Mouse (Mus musculus): ENCODE measurements around the gene Trp53i11.
A peak's percentile ranks its signal among the peaks of the same experiment; 100 is the strongest.

The Trp53i11 gene

DNA sequence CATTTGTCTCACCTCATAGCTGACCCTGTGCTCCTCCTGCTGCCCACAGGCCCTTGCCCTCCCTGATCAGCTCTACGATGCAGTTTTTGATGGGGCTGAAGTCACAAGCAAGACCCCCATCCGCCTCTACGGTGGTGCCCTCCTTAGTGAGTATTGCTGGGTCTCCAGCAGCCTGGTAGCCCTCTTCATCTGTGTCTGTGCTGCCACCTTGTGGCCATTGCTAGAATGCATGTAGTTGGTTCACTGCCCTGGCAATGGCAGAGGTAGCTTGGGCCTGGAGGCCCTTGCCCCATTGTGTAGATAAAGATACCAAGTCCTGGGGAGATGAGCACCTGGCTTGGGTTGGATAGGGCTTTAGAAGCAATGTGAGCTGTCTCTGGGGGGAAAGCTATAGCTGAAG, 11.5 kb downstream of the Trp53i11 start:
- DNase-seq (ENCODE audit: low spot score in 2 of 2) = peak; percentile 92 to 94

DNA sequence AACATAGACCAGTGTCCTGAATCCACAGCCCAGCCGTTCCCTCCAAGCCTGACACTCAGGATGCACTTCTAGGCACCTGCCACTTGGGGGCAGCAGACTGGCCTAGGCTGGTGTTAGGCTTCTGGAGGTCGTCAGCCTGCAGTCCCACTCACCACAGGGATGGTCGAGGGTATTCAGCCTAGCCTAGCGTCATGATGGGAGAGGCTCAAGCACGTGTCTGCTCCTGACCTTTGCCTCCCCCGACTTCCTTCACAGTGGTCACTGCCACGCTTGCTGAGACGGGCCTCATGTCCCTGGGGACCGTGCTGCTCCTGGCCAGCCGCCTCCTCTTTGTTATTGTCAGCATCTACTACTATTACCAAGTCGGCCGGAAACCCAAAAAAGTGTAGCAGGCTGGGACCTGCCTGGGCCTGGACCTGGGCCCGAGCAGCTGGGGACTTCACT, 12.2 kb downstream of the Trp53i11 start:
- peak in 1 of 2 experiments; percentile 71 for DNase-seq (ENCODE audit: low spot score in 2 of 2)

GRCm38 (mm10) chr2:93200681-93201340, 13.5 kb downstream of the Trp53i11 start:
- DNase-seq (ENCODE audit: low spot score in 2 of 2) = no peak

DNA sequence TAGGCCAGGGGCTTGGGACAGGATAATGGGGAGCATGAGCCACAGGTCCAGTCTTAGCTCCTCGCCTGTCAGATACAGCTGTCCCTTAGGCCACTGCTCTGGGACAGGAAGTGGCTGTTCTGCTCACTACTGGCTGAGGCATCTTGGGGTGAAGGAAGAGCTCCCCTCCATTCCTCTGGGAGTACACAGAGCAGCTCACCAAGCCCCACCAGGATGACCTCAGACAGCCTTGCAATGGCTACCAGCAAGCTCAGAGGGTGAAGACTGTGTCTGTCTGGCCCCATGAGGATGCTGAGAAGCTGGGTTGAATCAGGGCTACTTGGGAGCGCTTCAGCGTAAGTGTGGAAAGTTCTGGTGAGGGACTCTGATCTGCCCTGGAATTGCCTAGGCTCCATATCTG, 14.6 kb downstream of the Trp53i11 start:
- no peak for DNase-seq (ENCODE audit: low spot score in 2 of 2)

DNA sequence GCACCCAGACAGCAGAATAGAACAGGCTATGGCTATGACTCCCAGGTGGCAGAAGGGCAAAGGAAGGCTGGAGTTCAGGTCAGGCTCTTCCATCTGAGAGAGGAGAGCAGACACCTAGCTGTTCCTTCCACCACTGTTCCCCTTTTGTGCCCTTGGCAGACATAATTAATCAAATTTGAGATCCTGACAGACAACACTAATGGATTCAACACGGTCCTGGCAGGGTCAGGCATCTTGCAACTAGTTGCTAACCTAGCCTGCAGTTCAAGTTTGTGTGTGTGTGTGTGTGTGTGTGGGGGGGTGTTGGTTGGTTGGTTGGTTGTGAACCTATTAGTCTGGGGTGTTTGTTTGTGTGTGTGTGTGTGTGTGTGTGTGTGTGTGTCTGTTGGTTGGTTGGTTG, 15.4 kb downstream of the Trp53i11 start:
- no peak for DNase-seq (ENCODE audit: low spot score in 2 of 2)

DNA sequence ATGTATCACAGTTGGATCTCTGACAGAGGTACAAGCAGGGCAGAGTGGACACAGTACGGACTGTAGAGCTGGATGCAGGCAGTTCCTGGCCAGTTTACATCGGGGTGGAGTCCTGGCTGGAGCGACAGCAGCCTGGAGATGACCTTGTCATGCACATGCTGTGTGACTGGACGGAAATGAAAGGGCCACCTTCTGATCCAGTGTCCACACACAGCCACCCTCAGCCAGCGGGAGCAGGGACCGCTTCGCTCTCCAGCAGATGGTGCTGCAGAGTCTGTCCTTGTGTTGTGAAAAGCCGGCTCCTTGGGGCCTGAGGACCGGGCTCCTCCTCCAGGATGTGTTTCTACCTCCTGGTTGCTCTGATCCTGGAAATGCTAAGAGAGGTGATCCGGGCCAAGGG, 16.3 kb downstream of the Trp53i11 start:
- peak in 1 of 2 experiments; percentile 52 for DNase-seq (ENCODE audit: low spot score in 2 of 2)

- DNase-seq (ENCODE audit: low spot score in 2 of 2) = no peak
Observed at GRCm38 (mm10) chr2:93204571-93204970, 17.2 kb downstream of the Trp53i11 start.

DNA sequence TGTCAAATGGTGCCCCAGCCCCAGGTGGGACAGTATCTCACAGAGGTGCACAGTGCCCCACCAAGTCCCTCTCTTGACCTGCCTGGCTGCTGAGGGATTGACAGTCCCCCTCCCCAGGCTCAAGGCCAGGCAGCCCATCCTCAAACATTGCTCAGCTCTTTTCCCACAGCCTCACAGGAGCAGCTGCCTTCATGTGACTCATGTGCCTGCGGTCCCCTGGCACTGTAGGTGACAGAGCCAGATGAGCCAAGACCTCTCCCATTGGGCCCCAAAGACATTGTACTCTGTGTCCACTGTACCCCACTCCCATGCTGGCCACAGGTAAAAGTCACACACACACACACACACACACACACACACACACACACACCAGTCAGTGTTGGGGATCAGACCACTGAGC, 18.8 kb downstream of the Trp53i11 start:
- DNase-seq (ENCODE audit: low spot score in 2 of 2) = no peak

DNA sequence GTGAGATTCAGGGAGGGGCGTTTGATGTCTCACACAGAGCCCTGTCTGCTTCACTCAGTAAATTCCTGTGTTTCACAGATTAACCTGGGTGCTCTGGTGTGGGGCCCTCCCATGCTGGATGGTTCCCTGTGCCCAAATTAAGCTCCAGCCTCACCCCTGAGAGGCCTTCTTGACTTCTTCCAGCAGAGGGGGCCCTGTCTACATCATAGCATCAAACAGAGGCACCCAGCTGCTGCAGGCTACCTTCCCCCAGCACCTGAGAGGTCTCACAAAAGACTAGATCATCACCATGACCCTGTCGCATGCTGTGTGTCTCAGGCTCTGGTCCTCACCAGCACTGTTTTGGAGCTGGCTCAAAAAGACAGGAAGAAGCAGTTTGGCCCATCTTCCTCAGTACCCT, 25.0 kb downstream of the Trp53i11 start:
- no peak for DNase-seq (ENCODE audit: low spot score in 2 of 2)

- DNase-seq (ENCODE audit: low spot score in 2 of 2) = no peak
Observed at GRCm38 (mm10) chr2:93212865-93213264, 25.5 kb downstream of the Trp53i11 start.

- no peak for DNase-seq (ENCODE audit: low spot score in 2 of 2)
Observed at GRCm38 (mm10) chr2:93214192-93214591, 26.8 kb downstream of the Trp53i11 start.

GRCm38 (mm10) chr2:93215790-93216189, 28.4 kb downstream of the Trp53i11 start:
- DNase-seq (ENCODE audit: low spot score in 2 of 2) = no peak

GRCm38 (mm10) chr2:93217015-93217414, 29.7 kb downstream of the Trp53i11 start:
- peak; percentile 51 to 85 for DNase-seq (ENCODE audit: low spot score in 2 of 2)

DNA sequence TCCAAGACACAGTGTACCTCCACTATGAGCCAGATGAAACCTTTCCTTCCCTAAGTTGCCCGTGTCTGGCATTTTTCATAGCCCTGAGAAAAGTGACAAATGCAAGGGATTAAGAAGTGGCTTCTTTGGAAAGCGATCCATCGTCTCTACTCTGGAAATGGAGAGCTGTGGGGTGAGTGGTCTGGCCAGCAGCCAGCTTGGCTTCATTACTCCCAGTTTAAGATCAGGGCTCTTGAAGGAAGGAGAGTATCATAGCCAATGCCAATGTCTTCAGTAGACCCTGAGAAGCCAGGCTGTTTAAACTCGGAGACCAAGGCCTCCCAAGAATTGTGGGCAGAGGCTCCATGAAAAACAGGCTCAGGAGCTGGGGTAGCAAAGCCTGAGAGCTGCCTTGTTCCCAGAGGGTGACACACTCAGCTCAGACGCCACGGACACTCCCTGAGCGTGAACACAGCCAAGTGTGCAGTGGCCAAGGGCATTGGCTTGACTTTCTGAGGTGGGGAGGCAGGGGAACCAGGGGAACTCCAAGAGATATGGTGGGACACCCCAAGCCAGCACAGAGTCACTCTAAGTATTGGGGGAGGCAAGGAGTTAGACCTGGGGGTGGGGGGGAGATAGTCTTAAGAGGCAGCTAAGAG, 31.1 kb downstream of the Trp53i11 start:
- DNase-seq (ENCODE audit: low spot score in 2 of 2) = no peak

- DNase-seq (ENCODE audit: low spot score in 2 of 2) = no peak
Observed at GRCm38 (mm10) chr2:93219576-93219975, 32.2 kb downstream of the Trp53i11 start.

- no peak for DNase-seq (ENCODE audit: low spot score in 2 of 2)
Observed at GRCm38 (mm10) chr2:93220447-93220846, 33.1 kb downstream of the Trp53i11 start.

DNA sequence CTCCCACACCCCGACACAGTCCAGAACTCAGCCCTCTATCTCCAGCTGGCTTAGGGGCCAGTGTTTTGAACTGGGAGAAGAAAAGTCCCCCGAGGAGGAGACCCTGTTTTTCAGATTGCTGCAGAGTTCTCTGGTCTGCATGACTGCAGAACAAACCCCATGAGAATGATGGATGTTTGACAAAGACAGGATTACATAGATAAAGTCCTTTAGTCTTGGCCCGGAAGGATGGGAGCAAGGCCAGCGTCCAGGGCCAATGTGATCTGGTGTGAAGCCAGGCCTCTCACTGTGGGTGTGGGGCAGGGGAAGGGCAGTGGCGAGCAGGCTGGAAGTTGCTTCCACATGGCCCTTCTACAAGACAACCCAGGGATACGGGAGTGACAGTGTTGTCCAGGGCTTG, 36.1 kb downstream of the Trp53i11 start:
- no peak for DNase-seq (ENCODE audit: low spot score in 2 of 2)

DNA sequence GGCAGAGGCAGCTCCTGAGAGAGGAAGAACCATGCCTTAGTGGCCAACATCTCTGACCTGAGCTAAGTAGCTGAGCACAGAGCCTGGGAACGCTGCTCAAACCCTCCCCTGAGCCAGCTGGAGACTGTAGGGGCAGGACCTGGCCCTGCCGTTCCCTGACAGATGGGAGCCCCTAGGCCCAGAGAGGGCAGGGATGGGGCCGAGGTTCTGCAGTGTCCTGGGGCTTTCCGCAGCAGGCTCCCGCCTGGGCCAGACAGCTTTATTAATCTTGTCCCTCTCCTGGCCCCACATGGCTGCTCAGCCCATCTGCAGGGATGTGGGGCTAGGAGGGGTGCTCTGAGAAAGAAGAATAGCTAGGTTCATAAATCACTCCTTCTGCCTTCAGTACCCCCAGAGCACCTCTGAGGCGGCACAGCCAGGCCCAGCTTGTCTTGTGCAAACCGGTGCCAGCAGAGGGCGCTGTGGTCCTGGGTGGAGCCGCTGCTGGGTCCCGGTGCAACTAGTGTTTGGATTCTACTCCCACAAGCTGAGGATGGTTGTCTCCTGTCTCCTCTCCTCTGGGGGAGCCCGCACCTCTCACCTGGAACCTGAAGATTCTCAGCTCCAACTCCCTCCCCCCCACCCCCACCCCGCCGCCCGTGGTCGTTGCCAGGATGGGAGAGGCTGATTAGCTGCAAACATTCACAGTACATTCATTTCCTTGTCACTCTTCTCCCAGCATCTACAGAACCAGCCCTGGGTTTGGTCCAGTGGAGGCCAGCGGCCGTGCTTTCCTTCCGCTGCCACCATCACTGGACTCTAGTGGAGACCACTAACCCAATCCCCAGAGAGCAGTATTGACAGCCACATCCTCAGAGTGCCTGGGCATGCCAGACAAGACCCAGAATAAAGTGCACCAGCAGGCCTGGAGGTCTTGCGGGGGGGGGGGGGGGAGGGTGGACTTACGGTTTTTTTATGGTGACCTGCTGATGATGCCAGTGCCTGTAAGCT, 39.6 kb downstream of the Trp53i11 start:
- peak; percentile 36 to 83 for DNase-seq (ENCODE audit: low spot score in 2 of 2)

DNA sequence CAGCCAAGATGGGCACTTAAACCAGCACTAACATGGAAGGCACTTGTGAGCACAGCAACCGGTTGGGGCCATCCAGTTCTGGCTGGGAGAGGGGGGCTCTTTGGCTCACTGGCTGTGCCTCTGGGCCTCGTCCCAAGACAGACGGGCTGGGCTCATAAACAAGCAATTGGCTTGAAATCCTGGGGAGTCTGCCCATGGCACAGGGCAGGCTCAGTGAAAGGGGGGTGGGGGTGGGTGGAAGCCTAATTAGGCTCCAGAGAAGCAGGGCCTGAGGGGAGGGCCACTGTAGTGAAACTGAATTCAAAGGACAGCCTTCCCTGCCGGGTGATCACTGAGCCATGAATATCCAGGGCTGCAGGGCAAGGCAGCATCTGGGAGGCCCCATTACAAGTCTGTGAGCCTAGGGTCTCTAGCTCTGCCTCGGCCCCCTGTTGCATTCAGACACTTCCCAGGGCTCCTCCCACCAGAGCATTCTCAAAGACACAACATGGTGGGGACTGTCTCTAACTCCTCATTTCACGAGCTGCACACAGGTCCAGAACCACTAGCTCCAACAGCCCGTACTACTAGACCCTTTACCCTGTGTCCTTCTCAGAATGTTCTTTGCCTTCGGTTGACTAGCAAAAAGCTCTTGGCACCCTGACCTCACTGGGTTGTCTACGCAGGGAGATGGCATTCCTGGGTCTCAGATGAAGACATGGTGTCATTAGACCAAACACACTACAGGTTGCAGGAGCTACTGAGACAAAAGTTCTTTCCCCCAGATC, 40.5 kb downstream of the Trp53i11 start:
- DNase-seq (ENCODE audit: low spot score in 2 of 2) = no peak

GRCm38 (mm10) chr2:93228480-93228824, 41.1 kb downstream of the Trp53i11 start:
- no peak for DNase-seq (ENCODE audit: low spot score in 2 of 2)

DNA sequence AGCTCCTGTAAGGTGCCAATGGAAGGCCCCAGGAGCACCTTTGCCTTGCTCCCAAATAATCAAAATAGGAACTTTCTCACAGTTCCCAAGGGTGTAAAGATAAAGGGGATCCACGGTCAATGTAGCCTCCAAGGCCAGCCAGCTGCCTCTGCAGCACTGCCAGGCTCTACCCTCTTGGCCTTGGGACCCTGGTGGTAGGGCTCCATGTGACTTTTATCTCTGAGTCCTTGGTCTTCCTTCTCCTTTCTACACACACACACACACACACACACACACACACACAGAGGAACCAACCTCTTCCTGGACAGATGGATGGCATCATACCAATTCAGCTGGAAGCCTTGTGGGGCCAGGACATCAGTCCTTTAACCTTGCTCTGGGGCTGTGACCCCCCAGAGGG, 44.8 kb downstream of the Trp53i11 start:
- no peak for DNase-seq (ENCODE audit: low spot score in 2 of 2)

GRCm38 (mm10) chr2:93237055-93237454, 49.7 kb downstream of the Trp53i11 start:
- no peak for DNase-seq (ENCODE audit: low spot score in 2 of 2)

Measured in spleen, postnatal 10 days (tissue).